Mouse (Mus musculus) cerebellum, postnatal 36 days (tissue): ENCODE measurements around the gene Kctd5.
A peak's percentile ranks its signal among the peaks of the same experiment; 100 is the strongest.

ENCODE experiments used
- DNase-seq, 2 experiments: peaks; one replicate each; pipeline ENCODE4 v3.0.0; 2021 to 2022; ENCODE audit warnings: mixed read lengths in 2 of 2

Gene Kctd5

DNA sequence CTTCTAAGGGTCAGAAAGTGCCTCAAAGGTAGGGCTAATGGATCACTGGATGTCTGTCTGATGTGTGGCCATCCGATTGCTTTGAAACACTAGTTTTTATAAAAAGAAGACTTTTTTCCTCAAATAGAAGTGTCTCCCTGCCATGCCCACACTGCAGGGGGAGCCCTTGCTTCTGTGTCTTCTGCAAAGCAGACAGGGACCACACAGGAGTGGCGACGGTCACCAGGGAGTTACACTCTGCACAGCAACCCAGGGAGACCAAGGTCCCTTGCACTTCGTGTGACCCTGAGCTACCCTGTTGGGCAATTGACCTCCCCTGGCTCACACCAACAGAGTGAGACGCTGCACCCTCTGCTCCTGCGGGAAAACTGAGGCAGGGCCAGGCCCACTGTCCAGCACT, 36.3 kb downstream of the Kctd5 start:
- DNase-seq = no peak

DNA sequence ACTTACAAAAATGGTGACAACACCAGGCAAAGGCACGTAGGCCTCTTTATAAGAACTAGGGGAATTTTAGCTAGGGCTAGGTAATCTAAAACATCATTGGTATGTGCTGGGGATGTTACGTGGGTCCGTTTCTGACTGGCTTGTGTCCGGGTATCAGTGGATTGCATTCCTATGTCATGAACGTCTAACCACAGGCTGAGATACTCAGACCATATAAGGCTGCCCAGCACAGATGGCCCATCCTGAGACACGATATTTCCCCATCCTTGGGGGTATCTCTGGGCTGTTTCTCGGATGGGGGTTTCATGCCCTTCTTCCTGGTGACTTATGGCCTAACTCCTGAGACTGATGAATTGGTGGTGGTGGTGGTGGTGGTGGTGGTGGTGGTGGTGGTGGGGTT, 38.2 kb downstream of the Kctd5 start:
- DNase-seq = no peak

- DNase-seq = no peak
Observed at GRCm38 (mm10) chr17:24030551-24030950, 42.7 kb downstream of the Kctd5 start.

GRCm38 (mm10) chr17:24029477-24029876, 43.8 kb downstream of the Kctd5 start:
- DNase-seq = no peak

GRCm38 (mm10) chr17:24021375-24022199, 51.7 kb downstream of the Kctd5 start:
- DNase-seq = no peak

GRCm38 (mm10) chr17:24020696-24021095, 52.6 kb downstream of the Kctd5 start:
- DNase-seq = no peak

DNA sequence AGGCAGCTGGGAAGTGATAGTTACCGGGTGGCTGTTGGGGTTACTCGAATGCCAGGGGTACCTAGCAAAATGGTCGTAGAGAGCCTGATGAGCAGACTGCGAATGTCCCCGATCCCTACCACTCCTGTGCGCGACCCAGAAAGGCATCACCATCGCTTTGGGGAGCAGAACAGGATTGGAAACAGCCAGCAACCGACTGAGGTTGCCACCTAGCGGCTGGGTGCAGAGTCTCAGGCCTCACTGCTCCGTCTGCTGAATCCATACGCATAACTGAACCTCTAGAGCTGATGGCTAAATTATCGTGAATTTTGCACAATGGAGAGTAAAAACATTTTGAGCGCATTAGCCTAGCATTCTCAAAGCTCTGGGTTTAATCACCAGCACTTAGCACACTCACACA, 57.6 kb downstream of the Kctd5 start:
- DNase-seq = peak in 1 of 2 experiments; percentile 21

DNA sequence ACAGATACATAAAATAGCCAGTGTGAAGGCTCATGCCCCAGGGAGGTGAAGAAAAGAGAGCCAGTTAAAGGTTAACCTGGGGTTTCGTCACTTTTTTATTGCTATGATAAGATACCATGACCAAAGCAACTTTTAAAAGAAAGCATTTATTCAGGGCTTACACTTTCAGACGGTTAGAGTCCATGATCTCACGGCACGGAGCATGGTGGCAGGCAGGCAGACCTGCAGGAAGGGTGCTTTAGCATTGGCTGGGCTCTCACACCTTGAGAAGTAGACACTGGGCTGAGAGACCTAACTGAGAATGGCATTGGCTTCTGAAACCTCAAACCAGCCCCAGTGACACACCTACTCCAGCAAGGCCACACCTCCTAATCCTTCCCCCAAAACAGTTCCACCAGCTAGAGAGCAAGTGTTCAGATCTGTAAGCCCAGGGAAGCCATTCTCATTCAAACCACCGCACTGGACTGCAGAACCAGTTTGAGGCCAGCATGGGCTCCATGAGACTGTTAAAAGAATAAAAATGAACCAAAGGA, 58.8 kb downstream of the Kctd5 start:
- DNase-seq = no peak

DNA sequence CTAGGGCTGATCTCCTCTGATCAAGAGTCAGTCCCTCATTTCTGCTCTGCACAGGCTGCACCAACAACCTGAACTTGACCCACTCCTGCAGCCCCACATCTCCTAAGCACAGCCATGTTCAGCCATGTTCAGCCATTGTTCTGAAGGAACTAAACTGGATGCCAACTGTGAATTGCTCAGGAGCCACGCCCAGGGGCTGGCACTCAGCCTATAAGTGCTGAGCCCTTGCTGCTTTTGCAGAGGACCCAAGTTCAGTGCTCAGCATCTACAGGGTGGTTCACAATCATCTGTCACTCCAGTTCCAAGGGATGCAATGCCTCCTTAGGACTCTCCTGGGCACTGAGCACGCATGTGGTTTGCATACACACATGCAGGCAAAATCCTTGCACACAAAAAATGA, 60.4 kb downstream of the Kctd5 start:
- no peak for DNase-seq

DNA sequence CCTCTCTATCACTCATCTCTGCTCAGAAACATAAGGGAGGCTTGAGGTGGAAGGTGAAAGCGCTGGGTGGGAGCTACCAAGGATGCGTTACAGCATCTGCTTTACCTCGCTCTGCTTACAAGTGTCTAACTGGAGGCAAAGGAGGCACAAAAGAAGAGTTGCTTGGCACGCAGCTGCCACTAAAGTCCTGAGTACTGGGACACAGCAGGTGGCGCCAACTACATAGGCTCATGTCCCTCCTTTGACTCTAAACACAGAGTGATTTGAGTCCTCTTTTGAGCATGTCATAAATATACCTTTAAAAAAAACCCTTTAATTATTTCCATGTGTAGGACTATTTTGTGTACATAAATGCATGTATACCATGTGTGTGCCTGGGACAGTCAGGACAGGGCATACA, 63.7 kb downstream of the Kctd5 start:
- no peak for DNase-seq

GRCm38 (mm10) chr17:24008105-24008504, 65.2 kb downstream of the Kctd5 start:
- no peak for DNase-seq

DNA sequence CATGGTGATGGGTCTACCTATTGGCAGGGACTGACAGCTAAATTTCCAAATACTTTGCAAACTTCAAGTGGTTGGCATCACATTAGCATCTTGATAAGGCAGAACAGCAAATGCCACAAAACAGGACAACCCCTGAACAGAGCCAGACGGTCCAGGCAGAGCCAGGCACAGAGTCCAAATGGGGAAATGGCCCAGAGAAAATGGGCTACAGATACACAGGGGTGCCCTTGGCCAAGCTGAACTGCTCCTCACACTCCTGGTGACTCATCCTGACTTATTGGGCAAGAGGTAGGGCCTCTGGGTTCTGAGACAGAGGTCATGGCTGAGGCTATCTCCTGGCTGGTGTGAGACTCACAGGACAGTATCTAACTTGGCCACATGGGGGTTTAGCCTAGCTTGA, 65.9 kb downstream of the Kctd5 start:
- DNase-seq = no peak

- no peak for DNase-seq
Observed at GRCm38 (mm10) chr17:24006930-24007329, 66.4 kb downstream of the Kctd5 start.

GRCm38 (mm10) chr17:24005049-24005448, 68.2 kb downstream of the Kctd5 start:
- DNase-seq = no peak

DNA sequence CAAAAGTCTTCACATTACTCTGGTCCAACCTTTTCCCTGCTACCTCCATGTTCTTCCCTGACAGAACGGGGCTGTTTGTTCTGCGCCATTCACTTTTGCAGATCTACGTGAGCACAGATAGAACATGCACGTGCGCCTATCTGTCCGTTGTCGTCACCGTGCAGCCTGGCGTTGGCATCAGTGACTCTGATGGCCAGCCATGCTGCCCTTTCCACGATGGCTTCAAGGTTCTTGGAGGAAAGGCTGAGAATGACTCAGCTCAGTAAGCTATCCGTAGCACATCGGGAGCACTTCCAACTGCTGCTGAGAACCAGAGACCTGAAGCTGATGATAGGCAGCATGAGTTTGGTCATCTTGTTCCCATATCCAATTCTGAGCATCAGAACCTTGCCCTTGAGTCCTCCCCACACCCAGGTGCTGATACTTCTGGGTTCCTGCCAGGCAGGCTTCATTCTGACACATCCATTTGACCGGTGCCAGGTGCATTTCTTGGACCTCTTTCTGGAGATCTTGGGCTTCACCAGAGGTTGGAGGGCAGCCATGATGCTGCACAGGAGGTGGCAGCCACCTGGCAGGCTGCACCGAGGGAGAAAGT, 69.1 kb downstream of the Kctd5 start:
- DNase-seq = peak; percentile 50 to 55

DNA sequence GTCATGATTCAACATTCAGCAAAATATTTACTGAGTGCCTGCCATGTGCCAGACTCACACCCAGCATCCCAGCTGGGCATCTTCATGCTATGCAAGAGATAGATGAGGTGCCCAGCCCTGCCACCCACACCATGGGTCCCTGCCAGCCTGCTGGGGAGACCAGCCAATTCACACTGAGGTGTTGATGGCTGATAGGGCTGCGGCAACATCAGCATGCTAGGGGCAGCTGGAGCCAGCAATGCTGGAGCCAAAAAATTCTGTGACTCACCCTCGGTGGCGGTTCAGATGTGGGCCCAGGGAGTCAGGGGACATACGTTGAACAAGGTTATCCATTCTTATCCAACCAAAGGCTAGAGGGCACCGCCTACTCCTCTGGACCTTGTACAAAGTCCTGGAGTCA, 72.9 kb downstream of the Kctd5 start:
- peak in 1 of 2 experiments; percentile 11 for DNase-seq

GRCm38 (mm10) chr17:23998383-23998782, 74.9 kb downstream of the Kctd5 start:
- no peak for DNase-seq

- DNase-seq = no peak
Observed at GRCm38 (mm10) chr17:23997901-23998300, 75.4 kb downstream of the Kctd5 start, which contains the start of gene Prss22. TSS of gene Prss22 (minus strand) at chr17:23998100.
